Mouse (Mus musculus): ENCODE data around the gene Spx.

Spx gene

DNA sequence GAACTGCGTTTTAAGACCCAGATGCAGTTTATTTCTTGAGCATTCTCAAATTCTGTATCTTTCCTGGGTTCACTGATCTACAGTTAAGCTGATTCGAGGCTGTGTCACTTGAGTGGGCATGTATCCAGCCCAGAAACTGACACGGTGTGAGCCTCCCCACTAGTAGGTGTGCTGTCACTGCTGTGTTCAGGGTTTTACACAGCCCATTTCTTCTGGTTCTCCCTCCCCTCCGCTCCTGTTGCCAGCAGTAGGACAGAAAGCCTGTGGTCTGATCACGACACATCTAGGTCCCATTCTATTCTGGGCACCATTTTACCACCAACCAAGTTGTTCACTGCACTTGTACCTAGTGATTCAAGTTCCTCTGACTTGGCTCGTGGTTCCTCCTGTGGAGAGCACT is 17.5 kb upstream of the Spx start:
- Histone ChIP-seq H3K4me3 (replicated peaks; ENCODE audit: low read length) (no peak overlapping the region), H3K4me1 (replicated peaks; ENCODE audit: low read depth, low read length) (peaks cover 16% of the 10 kb centered on the region), H3K36me3 (ENCODE audit: insufficient read depth, low read length) (peaks cover 60% of the 10 kb centered on the region), H3K27me3 (ENCODE audit: insufficient read depth, low read length) (no peaks in the 10 kb centered on the region), H3K9me3 (ENCODE audit: low read length) (no peaks in the 10 kb centered on the region)
- no peak for TF ChIP-seq CTCF (conservative IDR thresholded peaks at IDR 0.05; ENCODE audit: low read length)
- no peak for TF ChIP-seq POU5F1 (IDR thresholded peaks at IDR 0.05; ENCODE audit: borderline replicate concordance, low read length)
- TF ChIP-seq NANOG (IDR thresholded peaks at IDR 0.05; ENCODE audit: borderline replicate concordance, low read length): no peak

- Histone ChIP-seq H3K27me3 (ENCODE audit: insufficient read depth, low read length) (peaks cover 28% of the 10 kb centered on the region), H3K36me3 (ENCODE audit: insufficient read depth, low read length) (no peaks in the 10 kb centered on the region), H3K9me3 (ENCODE audit: low read length) (no peaks in the 10 kb centered on the region), H3K4me1 (replicated peaks; ENCODE audit: low read depth, low read length) (peaks cover 12% of the 10 kb centered on the region), H3K4me3 (replicated peaks; ENCODE audit: low read length) (no peak overlapping the region)
- TF ChIP-seq CTCF (conservative IDR thresholded peaks at IDR 0.05; ENCODE audit: low read length): no peak
- TF ChIP-seq NANOG (IDR thresholded peaks at IDR 0.05; ENCODE audit: borderline replicate concordance, low read length): no peak
- no peak for TF ChIP-seq POU5F1 (IDR thresholded peaks at IDR 0.05; ENCODE audit: borderline replicate concordance, low read length)
Observed at GRCm38 (mm10) chr6:142411140-142411539, 2.1 kb upstream of the Spx start.

- TF ChIP-seq POU5F1 (IDR thresholded peaks at IDR 0.05; ENCODE audit: borderline replicate concordance, low read length): no peak
- TF ChIP-seq NANOG (IDR thresholded peaks at IDR 0.05; ENCODE audit: borderline replicate concordance, low read length): no peak
- TF ChIP-seq CTCF (conservative IDR thresholded peaks at IDR 0.05; ENCODE audit: low read length): no peak
- H3K27me3 ChIP-seq (ENCODE audit: insufficient read depth, low read length): peaks cover 30% of the 10 kb centered on the region
- H3K36me3 ChIP-seq (ENCODE audit: insufficient read depth, low read length): no peaks in the 10 kb centered on the region
- no peaks in the 10 kb centered on the region for H3K9me3 ChIP-seq (ENCODE audit: low read length)
- peaks cover 12% of the 10 kb centered on the region for H3K4me1 ChIP-seq (replicated peaks; ENCODE audit: low read depth, low read length)
- peak overlapping the region; percentile 57 for H3K4me3 ChIP-seq (replicated peaks; ENCODE audit: low read length)
Observed at GRCm38 (mm10) chr6:142413845-142414244, 604 bp downstream of the Spx start.

DNA sequence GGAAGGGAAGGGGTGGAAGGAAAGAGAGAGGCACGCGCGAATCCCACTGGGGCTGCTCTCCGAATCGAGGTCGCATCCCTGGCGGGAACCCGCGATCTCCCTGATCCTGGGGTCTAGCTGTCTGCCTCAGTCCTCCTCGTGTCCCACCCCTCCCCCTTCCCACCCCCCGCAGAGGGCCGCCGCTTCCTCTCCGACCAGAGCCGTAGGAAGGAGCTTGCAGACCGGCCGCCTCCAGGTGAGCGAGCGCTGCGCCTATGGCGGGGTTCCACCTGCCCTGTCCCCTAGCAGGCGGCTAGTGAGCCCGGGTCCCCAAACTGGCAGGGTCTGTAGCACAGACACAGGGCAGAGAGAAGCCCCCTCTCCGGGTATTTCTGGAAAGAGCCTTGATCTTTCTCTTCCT is 1.4 kb downstream of the Spx start:
- H3K27me3 ChIP-seq (ENCODE audit: insufficient read depth, low read length): peaks cover 30% of the 10 kb centered on the region
- H3K4me3 ChIP-seq (replicated peaks; ENCODE audit: low read length): peak overlapping the region; percentile 57
- H3K9me3 ChIP-seq (ENCODE audit: low read length): no peaks in the 10 kb centered on the region
- no peaks in the 10 kb centered on the region for H3K36me3 ChIP-seq (ENCODE audit: insufficient read depth, low read length)
- H3K4me1 ChIP-seq (replicated peaks; ENCODE audit: low read depth, low read length): peaks cover 12% of the 10 kb centered on the region
- TF ChIP-seq CTCF (conservative IDR thresholded peaks at IDR 0.05; ENCODE audit: low read length): no peak
- no peak for TF ChIP-seq NANOG (IDR thresholded peaks at IDR 0.05; ENCODE audit: borderline replicate concordance, low read length)
- no peak for TF ChIP-seq POU5F1 (IDR thresholded peaks at IDR 0.05; ENCODE audit: borderline replicate concordance, low read length)

GRCm38 (mm10) chr6:142424976-142425375 is 11.7 kb downstream of the Spx start:
- no peak for TF ChIP-seq CTCF (conservative IDR thresholded peaks at IDR 0.05; ENCODE audit: low read length)
- TF ChIP-seq POU5F1 (IDR thresholded peaks at IDR 0.05; ENCODE audit: borderline replicate concordance, low read length): no peak
- no peak for TF ChIP-seq NANOG (IDR thresholded peaks at IDR 0.05; ENCODE audit: borderline replicate concordance, low read length)
- H3K4me1 ChIP-seq (replicated peaks; ENCODE audit: low read depth, low read length): no peaks in the 10 kb centered on the region
- no peaks in the 10 kb centered on the region for H3K36me3 ChIP-seq (ENCODE audit: insufficient read depth, low read length)
- H3K27me3 ChIP-seq (ENCODE audit: insufficient read depth, low read length): no peaks in the 10 kb centered on the region
- no peak overlapping the region for H3K4me3 ChIP-seq (replicated peaks; ENCODE audit: low read length)
- H3K9me3 ChIP-seq (ENCODE audit: low read length): no peaks in the 10 kb centered on the region

DNA sequence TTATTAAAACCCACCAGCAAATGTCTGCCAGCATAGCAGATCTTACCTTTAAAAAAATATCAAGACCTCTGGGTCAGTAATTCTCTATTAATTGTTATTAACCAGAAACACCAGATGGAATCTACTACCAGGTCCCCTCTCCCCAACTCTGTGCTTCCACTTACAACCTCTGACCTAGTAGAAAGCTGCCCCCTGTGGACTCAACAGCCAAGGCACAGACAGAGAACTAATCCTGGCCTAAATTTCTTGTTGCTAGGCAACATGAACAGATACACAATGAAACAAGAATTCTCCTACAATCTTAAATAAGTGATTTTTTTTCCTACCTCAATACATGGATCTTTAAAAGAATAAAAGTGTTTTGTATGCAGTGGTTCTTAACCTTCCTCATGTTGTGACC is 15.8 kb downstream of the Spx start:
- no peak for TF ChIP-seq POU5F1 (IDR thresholded peaks at IDR 0.05; ENCODE audit: borderline replicate concordance, low read length)
- TF ChIP-seq NANOG (IDR thresholded peaks at IDR 0.05; ENCODE audit: borderline replicate concordance, low read length): no peak
- TF ChIP-seq CTCF (conservative IDR thresholded peaks at IDR 0.05; ENCODE audit: low read length): no peak
- H3K9me3 ChIP-seq (ENCODE audit: low read length): no peaks in the 10 kb centered on the region
- peaks cover 7% of the 10 kb centered on the region; the same call in 1 of the 2 replicates for H3K27me3 ChIP-seq (ENCODE audit: insufficient read depth, low read length)
- no peaks in the 10 kb centered on the region for H3K36me3 ChIP-seq (ENCODE audit: insufficient read depth, low read length)
- H3K4me3 ChIP-seq (replicated peaks; ENCODE audit: low read length): no peak overlapping the region
- no peaks in the 10 kb centered on the region for H3K4me1 ChIP-seq (replicated peaks; ENCODE audit: low read depth, low read length)

GRCm38 (mm10) chr6:142451381-142451780 is 38.1 kb downstream of the Spx start:
- H3K4me3 ChIP-seq (replicated peaks; ENCODE audit: low read length): no peak overlapping the region
- TF ChIP-seq POU5F1 (IDR thresholded peaks at IDR 0.05; ENCODE audit: borderline replicate concordance, low read length): no peak
- no peak for TF ChIP-seq NANOG (IDR thresholded peaks at IDR 0.05; ENCODE audit: borderline replicate concordance, low read length)
- no peak for TF ChIP-seq CTCF (conservative IDR thresholded peaks at IDR 0.05; ENCODE audit: low read length)

GRCm38 (mm10) chr6:142453311-142453710 is 40.1 kb downstream of the Spx start:
- H3K4me3 ChIP-seq (replicated peaks; ENCODE audit: low read length): no peak overlapping the region
- H3K27me3 ChIP-seq (ENCODE audit: insufficient read depth, low read length): 0 out of 2 replicates have a peak, but pooled peaks cover 2% of the 10 kb centered on the region
- H3K36me3 ChIP-seq (ENCODE audit: insufficient read depth, low read length): no peaks in the 10 kb centered on the region
- H3K4me1 ChIP-seq (replicated peaks; ENCODE audit: low read depth, low read length): peaks cover 4% of the 10 kb centered on the region; the same call in 1 of the 2 replicates
- no peaks in the 10 kb centered on the region for H3K9me3 ChIP-seq (ENCODE audit: low read length)
- TF ChIP-seq POU5F1 (IDR thresholded peaks at IDR 0.05; ENCODE audit: borderline replicate concordance, low read length) (no peak), NANOG (IDR thresholded peaks at IDR 0.05; ENCODE audit: borderline replicate concordance, low read length) (no peak), CTCF (conservative IDR thresholded peaks at IDR 0.05; ENCODE audit: low read length) (no peak)

More at GRCm38 (mm10) chr6:142451381-142451780, 38.1 kb downstream of the Spx start:
- Histone ChIP-seq H3K9me3 (ENCODE audit: low read length) (no peaks in the 10 kb centered on the region), H3K4me1 (replicated peaks; ENCODE audit: low read depth, low read length) (peaks cover 4% of the 10 kb centered on the region; the same call in 1 of the 2 replicates), H3K27me3 (ENCODE audit: insufficient read depth, low read length) (0 out of 2 replicates have a peak, but pooled peaks cover 4% of the 10 kb centered on the region), H3K36me3 (ENCODE audit: insufficient read depth, low read length) (no peaks in the 10 kb centered on the region)
